In genomic region chr19:23044510-23045464, GRCm38 (mm10) we compare ENCODE assay signal across 20 mouse cellular contexts.
A peak's percentile ranks its signal among the peaks of the same experiment; 100 is the strongest.
DNase-seq lines count a peak whose midpoint lies in the region; ATAC-seq and TF ChIP-seq lines count a peak whose summit lies in the region.
"Had no signal": no experiment of that assay in that cellular context is flagged by ENCODE, and none has a peak within 500 bp of the region (broad histone marks: within the 10 kb centered on the region; RNA-seq: fewer than 3 reads in every experiment).

No protein-coding gene starts in this region.

- H3K27me3 ChIP-seq in kidney, postnatal 0 days (ENCODE audit: insufficient read depth, low read length): no peaks in the 10 kb centered on the region
- no peaks in the 10 kb centered on the region for H3K27me3 ChIP-seq in stomach, postnatal 0 days (ENCODE audit: control insufficient read depth, insufficient read depth, low read length)
- H3K27me3 ChIP-seq: CH12.LX; embryonic facial prominence, embryonic 12.5 days; forebrain, embryonic 12.5 days; heart, embryonic 15.5 days; hindbrain, embryonic 13.5 days; lung, embryonic 15.5 days; Patski; stomach, embryonic 15.5 days had no signal

- H3K36me3 ChIP-seq in kidney, postnatal 0 days (ENCODE audit: insufficient read depth, low read length): no peaks in the 10 kb centered on the region
- no peaks in the 10 kb centered on the region for H3K36me3 ChIP-seq in stomach, postnatal 0 days (ENCODE audit: control insufficient read depth, insufficient read depth, low read length)
- H3K36me3 ChIP-seq: embryonic facial prominence, embryonic 12.5 days; forebrain, embryonic 12.5 days; heart, embryonic 15.5 days; hindbrain, embryonic 13.5 days; lung, embryonic 15.5 days; stomach, embryonic 15.5 days had no signal

- no peak overlapping the region for H3K9ac ChIP-seq in kidney, postnatal 0 days (ENCODE audit: low read depth, low read length)
- no peak overlapping the region for H3K9ac ChIP-seq in stomach, postnatal 0 days (ENCODE audit: low read length)
- H3K9ac ChIP-seq: embryonic facial prominence, embryonic 12.5 days; forebrain, embryonic 12.5 days; heart, embryonic 15.5 days; hindbrain, embryonic 13.5 days; lung, embryonic 15.5 days; stomach, embryonic 15.5 days had no signal

- peak; percentile 61 for TF ChIP-seq EP300 in stomach, postnatal 0 days (optimal IDR thresholded peaks at IDR 0.05)

- 58% methylated on average over 16 of the region's 16 CpGs for WGBS in kidney, postnatal 0 days
- WGBS in stomach, postnatal 0 days: 61% methylated on average over 16 of the region's 16 CpGs

- no peak overlapping the region for H3K4me3 ChIP-seq in kidney, postnatal 0 days (replicated peaks; ENCODE audit: low read depth, low read length)
- no peak overlapping the region for H3K4me3 ChIP-seq in stomach, postnatal 0 days (ENCODE audit: low read depth, low read length)
- H3K4me3 ChIP-seq: embryonic facial prominence, embryonic 12.5 days; forebrain, embryonic 12.5 days; heart, embryonic 15.5 days; hindbrain, embryonic 13.5 days; lung, embryonic 15.5 days; megakaryocyte, embryonic 14.5 days; stomach, embryonic 15.5 days had no signal

- H3K4me1 ChIP-seq in kidney, postnatal 0 days (replicated peaks; ENCODE audit: insufficient read depth, low read length): peaks cover 6% of the 10 kb centered on the region; the same call in 1 of the 2 replicates
- H3K4me1 ChIP-seq in stomach, postnatal 0 days (replicated peaks; ENCODE audit: control insufficient read depth, insufficient read depth): no peaks in the 10 kb centered on the region
- H3K4me1 ChIP-seq: embryonic facial prominence, embryonic 12.5 days; forebrain, embryonic 12.5 days; heart, embryonic 15.5 days; hindbrain, embryonic 13.5 days; lung, embryonic 15.5 days; megakaryocyte, embryonic 14.5 days; stomach, embryonic 15.5 days had no signal

- H3K4me2 ChIP-seq in kidney, postnatal 0 days (ENCODE audit: low read length): no peak overlapping the region
- no peak overlapping the region for H3K4me2 ChIP-seq in stomach, postnatal 0 days (replicated peaks; ENCODE audit: low read depth)
- H3K4me2 ChIP-seq: embryonic facial prominence, embryonic 12.5 days; forebrain, embryonic 12.5 days; heart, embryonic 15.5 days; hindbrain, embryonic 13.5 days; lung, embryonic 15.5 days; stomach, embryonic 15.5 days had no signal

- peak; percentile 85 for ATAC-seq in frontal cortex, adult (ENCODE audit: low TSS enrichment)
- no peak for ATAC-seq in kidney, postnatal 0 days (replicated peaks; ENCODE audit: low FRiP score, low read depth)
- no peak for ATAC-seq in stomach, postnatal 0 days (ENCODE audit: low FRiP score, low TSS enrichment)
- ATAC-seq: midbrain, embryonic 16.5 days; Patski had no signal

- TF ChIP-seq CTCF in kidney, postnatal 0 days (IDR thresholded peaks at IDR 0.05; ENCODE audit: low read depth): no peak
- no peak for TF ChIP-seq CTCF in stomach, postnatal 0 days (IDR thresholded peaks at IDR 0.05; ENCODE audit: low read depth)

- H3K9me3 ChIP-seq in kidney, postnatal 0 days (replicated peaks; ENCODE audit: low read length): no peaks in the 10 kb centered on the region
- H3K9me3 ChIP-seq in stomach, postnatal 0 days (ENCODE audit: control insufficient read depth, low read length): no peaks in the 10 kb centered on the region
- H3K9me3 ChIP-seq: embryonic facial prominence, embryonic 12.5 days; forebrain, embryonic 12.5 days; heart, embryonic 15.5 days; hindbrain, embryonic 13.5 days; lung, embryonic 15.5 days; megakaryocyte, embryonic 14.5 days; stomach, embryonic 15.5 days had no signal

- no peak for DNase-seq in frontal cortex, postnatal 25 days (ENCODE audit: low spot score in 2 of 2)
- DNase-seq in kidney, postnatal 0 days (ENCODE audit: low spot score): peak; percentile 78
- no peak for DNase-seq in kidney, adult 9 months
- peak; percentile 39 for DNase-seq in lung, postnatal 25 days (ENCODE audit: low spot score)
- no peak for DNase-seq in lung, adult 18-20 months
- no peak for DNase-seq in stomach, postnatal 0 days (ENCODE audit: low spot score)
- no peak for DNase-seq in cerebellum, postnatal 25 days
- DNase-seq: cerebellum, adult 11-12 months; gastrocnemius, postnatal 14 days had no signal

- no peak overlapping the region; the same call in 1 of the 2 replicates for H3K27ac ChIP-seq in kidney, postnatal 0 days
- peak overlapping the region; percentile 40; the same call in 1 of the 2 replicates for H3K27ac ChIP-seq in stomach, postnatal 0 days (replicated peaks)
- H3K27ac ChIP-seq: embryonic facial prominence, embryonic 12.5 days; forebrain, embryonic 12.5 days; heart, embryonic 15.5 days; hindbrain, embryonic 13.5 days; lung, embryonic 15.5 days; stomach, embryonic 15.5 days had no signal

Comparison
In these comparisons a context has a peak if more than half of its experiments do, and no peak if none do; other contexts are left out.
1. DNase-seq: peak in kidney, postnatal 0 days (single experiment) and lung, postnatal 25 days (single experiment); none in frontal cortex, postnatal 25 days (0 of 2), kidney, adult 9 months (single experiment), lung, adult 18-20 months (0 of 2), stomach, postnatal 0 days (single experiment) and cerebellum, postnatal 25 days (0 of 2).